Mouse (Mus musculus) testis, adult 2 months (tissue): ENCODE results near the gene Fibp.

Experiments used
- CTCF ChIP-seq: fragments of 200-500 bp; IDR thresholded peaks from 2 replicates; pipeline ENCODE4 v1.5.1; 2012; ENCODE audit warnings: low read depth, mild to moderate bottlenecking, inconsistent platforms, low read length, moderate library complexity; ENCODE audit not compliant: control insufficient read depth, insufficient read depth, insufficient replicate concordance
- POLR2A ChIP-seq: fragments of 200-500 bp; IDR thresholded peaks from 2 replicates; pipeline ENCODE4 v1.6.1; 2012; ENCODE audit warnings: low read depth, mild to moderate bottlenecking, inconsistent platforms, low read length, moderate library complexity; ENCODE audit not compliant: control insufficient read depth

GRCm38 (mm10) chr19:5423561-5423960, 36.9 kb upstream of the Fibp start:
- no peak for TF ChIP-seq CTCF
- no peak for TF ChIP-seq POLR2A
